Mouse (Mus musculus) G1E-ER4 (cell line): ENCODE data around the gene Ptcd2. TPM values are rescaled to one million over a fixed set of nuclear protein-coding genes. Genes with fewer than 3 reads are reported as not detected.

ENCODE experiments used
- GATA1 ChIP-seq: IDR thresholded peaks from one replicate; pipeline ENCODE4 v1.8.0; 2012; ENCODE audit warnings: low read length, inconsistent platforms
- polyA plus RNA-seq: library from polyadenylated mRNA; stranded (reverse); fragments of >175 nt; gene quantifications from 2 replicates; pipeline ENCODE4 v1.2.3, GENCODE M21; 2012

Ptcd2 gene
- polyA plus RNA-seq, 1 experiment: 46.1 TPM

GRCm38 (mm10) chr13:99284400-99285160, 59.9 kb downstream of the Ptcd2 start:
- no peak for TF ChIP-seq GATA1

DNA sequence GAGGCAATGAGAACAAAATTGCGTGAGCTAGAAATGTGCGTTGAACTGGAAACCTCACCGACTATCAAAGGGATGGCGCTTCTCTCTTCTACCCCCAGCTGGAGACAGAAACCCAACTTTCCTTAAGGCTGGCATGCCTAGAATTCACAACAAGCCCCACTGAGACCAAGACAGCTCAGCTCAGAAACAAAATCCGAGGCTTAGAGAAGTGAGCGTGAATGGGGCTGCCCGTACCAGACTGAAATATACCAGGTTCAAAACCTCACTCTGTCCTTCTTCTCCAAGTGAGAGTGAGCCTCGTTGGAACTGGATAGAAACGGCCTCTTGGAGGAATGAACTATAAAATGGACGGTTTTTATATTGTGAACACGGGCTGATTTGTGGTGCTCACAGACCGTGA, 60.6 kb downstream of the Ptcd2 start:
- TF ChIP-seq GATA1: no peak

DNA sequence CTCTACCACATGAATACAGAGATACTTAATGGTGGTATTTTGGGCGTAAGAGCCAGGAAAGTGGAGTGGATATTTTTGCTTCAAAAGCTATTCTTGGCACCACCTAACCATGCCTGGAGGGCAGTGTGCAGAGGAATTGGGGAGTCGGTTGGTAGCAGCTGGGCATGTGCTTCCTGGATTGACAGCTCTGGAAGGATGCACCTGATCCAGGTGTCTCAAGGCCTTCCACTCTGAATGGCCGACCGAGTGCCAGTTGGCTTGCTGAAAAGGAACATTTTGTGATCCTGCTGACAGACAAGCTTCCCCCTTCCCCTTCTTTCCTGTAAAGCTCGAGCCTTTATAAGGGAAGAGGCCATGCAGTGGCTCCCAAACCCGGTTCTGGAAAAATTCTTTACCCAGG, 61.5 kb downstream of the Ptcd2 start:
- TF ChIP-seq GATA1: no peak

DNA sequence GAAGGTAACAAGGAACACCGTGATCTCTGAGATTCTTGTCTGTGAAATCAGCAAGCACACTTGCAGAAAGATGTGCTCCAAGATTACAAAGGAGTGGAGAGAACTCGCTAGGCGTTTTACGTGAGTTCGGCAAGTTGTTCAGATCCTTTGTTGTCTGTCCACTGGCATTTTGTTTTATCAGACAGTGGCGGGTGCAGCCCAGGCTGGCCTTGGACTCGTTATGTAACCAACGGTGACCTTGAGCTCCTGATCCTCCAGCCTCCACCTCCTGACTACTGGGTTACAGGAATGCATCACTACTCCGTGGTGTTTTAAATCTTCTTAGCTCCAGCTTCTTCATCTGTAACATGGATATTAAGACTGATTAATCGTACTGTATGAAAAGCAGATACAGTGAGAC, 65.2 kb downstream of the Ptcd2 start:
- no peak for TF ChIP-seq GATA1

- TF ChIP-seq GATA1: no peak
Observed at GRCm38 (mm10) chr13:99278511-99278910, 66.0 kb downstream of the Ptcd2 start.

GRCm38 (mm10) chr13:99277521-99277920, 67.0 kb downstream of the Ptcd2 start:
- no peak for TF ChIP-seq GATA1

GRCm38 (mm10) chr13:99272046-99272445, 72.5 kb downstream of the Ptcd2 start:
- no peak for TF ChIP-seq GATA1

Other genes starting within 250 kb of the Ptcd2 start
- gene Zfp366, start 159.9 kb downstream of the Ptcd2 start, polyA plus RNA-seq: not detected in 2 replicates
- gene Mrps27, start 81 bp upstream of the Ptcd2 start, polyA plus RNA-seq: 17.2 and 22.4 TPM in 2 replicates
- gene Map1b, start 171.8 kb upstream of the Ptcd2 start, polyA plus RNA-seq: not detected in 2 replicates